Mouse (Mus musculus) intestine, embryonic 16.5 days (tissue): ENCODE measurements at regions not wholly inside any gene's neighbourhood (a gene's known extent, or its start where the extent isn't known, plus 50 kb on each side); places are given as distances from the start of the nearest gene placed in this dataset.

ENCODE experiments used
- ATAC-seq: fragments of 200-750 bp; cut with Nextera tagmentation; 2 replicates; pipeline ENCODE4 v1.8.0; 2017; ENCODE audit warnings: moderate TSS enrichment, moderate library complexity
- H3K27ac ChIP-seq: fragments of 300-500 bp; sonication (generic); 2 replicates; pipeline ENCODE4 v1.5.1; 2014; ENCODE audit warnings: mild to moderate bottlenecking, low read length
- H3K27me3 ChIP-seq: fragments of 300-500 bp; sonication (generic); replicated peaks from 2 replicates; pipeline ENCODE4 v1.6.1; 2014; ENCODE audit warnings: low read length, control low read depth, mixed read lengths; ENCODE audit not compliant: control insufficient read depth, insufficient read depth
- H3K36me3 ChIP-seq: fragments of 300-500 bp; sonication (generic); 2 replicates; pipeline ENCODE4 v1.6.1; 2014; ENCODE audit warnings: low read length, control low read depth; ENCODE audit not compliant: control insufficient read depth, insufficient read depth
- H3K4me1 ChIP-seq: fragments of 300-500 bp; sonication (generic); 2 replicates; pipeline ENCODE4 v1.6.1; 2014; ENCODE audit warnings: low read length, control low read depth, mixed read lengths; ENCODE audit not compliant: control insufficient read depth, insufficient read depth
- H3K4me2 ChIP-seq: fragments of 300-500 bp; sonication (generic); 2 replicates; pipeline ENCODE4 v1.6.1; 2014; ENCODE audit warnings: low read depth, low read length, control low read depth
- H3K4me3 ChIP-seq: fragments of 300-500 bp; sonication (generic); 2 replicates; pipeline ENCODE4 v1.5.1; 2014; ENCODE audit warnings: mild to moderate bottlenecking, low read length
- H3K9ac ChIP-seq: fragments of 300-500 bp; sonication (generic); 2 replicates; pipeline ENCODE4 v1.6.1; 2014; ENCODE audit warnings: low read depth, low read length
- H3K9me3 ChIP-seq: fragments of 300-500 bp; sonication (generic); 2 replicates; pipeline ENCODE4 v1.6.1; 2016; ENCODE audit warnings: low read length, control low read depth; ENCODE audit not compliant: control insufficient read depth
- WGBS: fragments of 180-500 bp; shearing (Covaris S2); extraction: QIAGEN DNeasy Blood & Tissue Kit; methylation state at CpG from one replicate; pipeline ENCODE4 v1.1.7; 2014; 5-methylcytosine and 5-hydroxymethylcytosine counted together

DNA sequence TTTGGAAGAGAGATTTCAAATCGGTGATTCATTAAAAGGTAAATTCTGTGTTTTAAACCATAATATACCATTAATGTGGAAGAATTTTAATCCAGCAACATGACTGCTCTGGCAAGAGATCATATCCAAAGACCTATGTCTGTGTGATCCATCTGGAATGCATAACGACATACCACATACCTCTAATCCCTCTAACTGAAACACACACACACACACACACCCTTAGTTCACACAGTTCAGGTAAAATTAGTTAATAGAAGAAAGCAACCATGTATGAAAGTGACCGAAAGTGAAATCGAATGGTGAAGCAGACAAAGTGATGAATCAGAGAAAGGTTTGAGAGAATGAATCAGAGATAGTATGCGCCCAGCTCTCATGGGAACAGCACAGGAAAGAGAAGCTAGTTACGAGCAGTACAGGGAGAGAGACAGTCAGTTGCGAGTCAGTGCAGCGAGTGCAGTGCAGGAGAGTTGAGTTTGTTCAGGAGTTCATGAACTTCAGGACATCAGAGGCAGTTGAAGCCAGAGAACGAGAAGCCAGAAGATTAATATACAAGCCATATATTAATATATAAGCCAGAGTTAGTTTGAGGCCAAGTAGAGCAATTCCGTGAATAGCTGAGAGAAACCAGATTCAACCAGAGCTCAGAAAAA is 213.0 kb upstream of the Celf2 start:
- no peaks in the 10 kb centered on the region for H3K9me3 ChIP-seq
- no peak overlapping the region for H3K4me2 ChIP-seq
- 65% methylated on average over 10 of the region's 10 CpGs for WGBS
- no peaks in the 10 kb centered on the region for H3K27me3 ChIP-seq
- no peak overlapping the region for H3K4me3 ChIP-seq
- H3K4me1 ChIP-seq = no peaks in the 10 kb centered on the region; the same call in 1 of the 2 replicates
- H3K27ac ChIP-seq = peak overlapping the region; percentile 28; the same call in 1 of the 2 replicates
- H3K36me3 ChIP-seq = no peaks in the 10 kb centered on the region
- no peak overlapping the region for H3K9ac ChIP-seq
- no peak for ATAC-seq

DNA sequence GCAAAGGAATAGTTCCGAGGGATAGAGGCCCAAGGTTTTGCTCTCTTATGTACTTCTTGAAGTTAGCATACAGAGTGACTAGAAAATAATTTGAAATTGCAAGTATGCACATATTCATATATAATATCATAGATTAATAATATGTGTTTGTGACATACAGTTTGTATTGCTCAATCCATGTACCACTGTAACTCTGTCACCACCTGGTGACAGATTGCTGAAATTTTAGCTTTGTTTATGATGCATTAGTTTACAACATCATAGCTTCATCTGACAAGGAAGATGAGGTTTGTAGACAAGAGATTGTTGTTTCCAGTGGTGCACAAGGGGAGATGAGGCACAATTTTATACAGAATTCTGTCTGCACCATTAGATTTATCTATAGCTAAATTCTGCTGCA is 201.7 kb upstream of the Celf2 start:
- H3K27me3 ChIP-seq = no peaks in the 10 kb centered on the region
- WGBS = 91% methylated on average over 1 of the region's 1 CpGs
- H3K36me3 ChIP-seq = no peaks in the 10 kb centered on the region
- H3K9ac ChIP-seq = no peak overlapping the region
- no peaks in the 10 kb centered on the region for H3K4me1 ChIP-seq
- no peak for ATAC-seq
- H3K4me3 ChIP-seq = no peak overlapping the region
- no peak overlapping the region for H3K27ac ChIP-seq
- no peaks in the 10 kb centered on the region for H3K9me3 ChIP-seq
- no peak overlapping the region for H3K4me2 ChIP-seq

DNA sequence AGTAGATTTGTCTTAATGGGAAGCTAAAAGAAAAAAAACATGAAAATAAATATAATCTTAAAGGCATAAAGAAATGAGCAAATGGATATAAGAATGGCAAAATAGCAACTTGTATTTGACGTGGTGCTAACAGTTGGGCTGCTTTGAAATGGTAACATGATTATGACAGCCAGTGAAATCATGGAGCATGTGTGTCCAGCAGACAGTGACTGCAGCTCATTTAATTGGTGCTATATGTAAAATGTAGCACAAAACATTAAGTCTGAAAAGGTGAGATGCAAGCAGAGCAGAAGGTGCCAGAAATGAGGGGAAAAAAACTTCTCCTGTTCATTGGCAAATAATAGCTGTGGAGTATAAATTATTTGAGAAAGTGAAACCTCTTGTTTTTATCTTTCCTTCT is 201.1 kb upstream of the Celf2 start:
- Histone ChIP-seq H3K27ac (no peak overlapping the region), H3K4me3 (no peak overlapping the region), H3K27me3 (no peaks in the 10 kb centered on the region), H3K36me3 (no peaks in the 10 kb centered on the region), H3K9ac (no peak overlapping the region), H3K4me2 (no peak overlapping the region), H3K4me1 (no peaks in the 10 kb centered on the region), H3K9me3 (no peaks in the 10 kb centered on the region)
- 74% methylated on average over 1 of the region's 1 CpGs for WGBS
- ATAC-seq = no peak

DNA sequence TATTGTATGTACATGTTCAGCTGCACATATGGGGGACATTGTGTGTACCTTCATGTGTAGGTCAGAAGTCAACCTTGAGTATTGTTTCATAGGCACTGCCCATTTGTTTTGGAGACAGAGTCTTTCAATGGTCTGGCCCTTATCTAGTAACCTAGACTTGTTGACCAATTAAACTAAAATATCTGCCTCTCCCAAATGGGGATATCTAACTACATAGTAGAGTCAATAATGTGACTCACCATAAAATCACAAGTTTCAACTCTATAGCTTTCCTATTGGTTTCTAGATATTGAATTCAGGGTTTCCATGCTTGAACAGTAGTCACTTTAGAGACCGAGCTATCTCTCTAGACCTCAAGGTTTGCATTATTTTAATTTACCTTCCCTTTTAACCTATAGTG is 174.0 kb upstream of the Celf2 start:
- H3K4me1 ChIP-seq = no peaks in the 10 kb centered on the region
- no peak overlapping the region for H3K4me3 ChIP-seq
- H3K27me3 ChIP-seq = no peaks in the 10 kb centered on the region
- 93% methylated on average over 1 of the region's 1 CpGs for WGBS
- H3K27ac ChIP-seq = no peak overlapping the region
- no peaks in the 10 kb centered on the region for H3K36me3 ChIP-seq
- no peak for ATAC-seq
- H3K4me2 ChIP-seq = no peak overlapping the region
- no peaks in the 10 kb centered on the region for H3K9me3 ChIP-seq
- H3K9ac ChIP-seq = no peak overlapping the region

DNA sequence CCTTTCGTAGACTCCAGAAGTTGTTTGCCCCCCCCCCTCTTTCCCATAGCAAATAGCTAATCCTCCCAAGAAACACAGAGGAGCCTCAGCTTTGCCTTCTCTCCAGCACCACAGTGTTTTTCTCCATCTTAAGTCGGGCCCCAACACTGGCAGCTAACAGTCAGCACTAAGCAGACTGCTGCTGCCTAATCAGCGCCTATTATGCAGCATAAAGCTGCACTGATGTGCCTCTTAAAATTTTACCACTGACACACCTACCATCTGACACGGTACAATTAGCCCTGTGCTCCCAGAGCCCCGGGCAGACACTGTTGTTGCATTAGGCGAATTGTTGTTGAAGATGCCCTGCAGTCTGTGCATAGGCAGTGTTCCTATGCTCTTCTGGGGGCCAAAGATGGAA is 131.5 kb upstream of the Celf2 start:
- no peak overlapping the region for H3K9ac ChIP-seq
- WGBS = 73% methylated on average over 6 of the region's 6 CpGs
- H3K4me1 ChIP-seq = no peaks in the 10 kb centered on the region
- no peak overlapping the region for H3K4me2 ChIP-seq
- ATAC-seq = no peak
- no peak overlapping the region for H3K4me3 ChIP-seq
- H3K9me3 ChIP-seq = no peaks in the 10 kb centered on the region
- no peaks in the 10 kb centered on the region for H3K27me3 ChIP-seq
- H3K27ac ChIP-seq = no peak overlapping the region
- no peaks in the 10 kb centered on the region for H3K36me3 ChIP-seq

DNA sequence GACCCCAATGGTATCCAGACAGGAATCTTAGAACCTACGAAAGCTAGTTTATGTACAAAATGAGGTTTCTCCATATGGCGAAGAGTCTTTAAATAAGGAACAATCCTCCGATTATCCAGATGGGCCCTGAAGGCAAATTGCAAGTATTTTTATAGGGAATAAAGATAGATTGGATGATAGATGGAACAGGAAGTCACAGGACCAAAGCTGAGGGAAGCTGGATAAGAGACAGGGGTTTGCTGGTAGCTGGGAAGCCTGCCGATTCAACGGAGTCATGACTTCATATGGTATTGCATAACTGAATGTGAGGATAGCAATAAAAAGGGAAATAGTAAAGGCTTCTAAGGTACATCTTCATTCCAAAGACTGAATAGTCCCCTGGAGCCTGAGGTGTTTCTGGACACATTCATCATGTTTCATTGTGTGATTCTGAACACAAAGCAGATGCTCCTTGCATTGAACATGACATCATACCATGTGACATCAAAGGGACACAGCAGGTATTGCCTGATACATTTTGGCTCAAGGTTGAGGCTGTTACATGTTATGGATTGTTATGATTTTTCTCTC is 113.4 kb upstream of the Celf2 start:
- H3K27ac ChIP-seq = no peak overlapping the region
- H3K4me2 ChIP-seq = no peak overlapping the region
- no peak for ATAC-seq
- no peak overlapping the region for H3K4me3 ChIP-seq
- H3K9ac ChIP-seq = no peak overlapping the region
- no peaks in the 10 kb centered on the region for H3K9me3 ChIP-seq
- H3K27me3 ChIP-seq = no peaks in the 10 kb centered on the region
- no peaks in the 10 kb centered on the region for H3K36me3 ChIP-seq
- no peaks in the 10 kb centered on the region for H3K4me1 ChIP-seq
- 87% methylated on average over 5 of the region's 5 CpGs for WGBS

DNA sequence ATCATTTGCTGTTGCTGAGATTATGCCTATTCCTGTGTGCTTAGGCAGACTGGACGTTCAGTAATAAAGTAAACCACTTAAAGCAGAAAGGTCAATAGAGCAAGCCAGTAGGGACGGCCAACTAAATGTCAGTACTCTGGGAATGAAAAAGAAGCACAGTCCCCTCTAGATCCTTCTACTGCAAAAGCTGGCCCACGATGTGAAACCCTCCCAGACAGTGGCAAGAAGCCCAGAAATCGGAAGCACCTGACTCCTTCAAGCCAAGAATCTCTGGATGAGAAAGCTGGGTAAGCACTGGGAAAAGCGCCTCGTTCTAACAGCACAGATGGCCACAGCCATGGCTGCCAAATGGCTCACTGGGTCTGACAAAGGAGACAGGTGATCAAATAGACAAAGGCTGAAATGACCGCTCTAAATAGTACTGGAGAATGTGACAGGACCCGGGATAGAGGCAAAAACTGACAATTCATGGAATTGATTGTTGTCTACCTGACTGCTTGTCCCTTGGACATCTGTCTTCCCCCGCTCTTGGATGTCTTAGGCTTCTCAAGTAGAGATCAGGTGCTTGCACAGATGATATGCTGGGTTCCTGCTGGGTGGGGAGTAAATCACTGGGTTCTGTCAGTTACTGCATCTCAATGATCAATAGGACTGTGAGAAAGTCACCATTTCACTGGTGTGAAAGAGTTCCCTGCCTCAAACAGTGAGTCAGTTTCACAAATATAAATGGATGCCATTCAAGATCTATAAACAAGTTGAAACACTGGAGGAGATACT is 110.7 kb upstream of the Celf2 start:
- H3K27ac ChIP-seq = 0 out of 2 replicates have a peak overlapping the region, but pooled peaks have one; percentile 14
- no peaks in the 10 kb centered on the region for H3K9me3 ChIP-seq
- 52% methylated on average over 9 of the region's 9 CpGs for WGBS
- no peak overlapping the region for H3K9ac ChIP-seq
- no peaks in the 10 kb centered on the region for H3K27me3 ChIP-seq
- no peak overlapping the region for H3K4me2 ChIP-seq
- no peak overlapping the region for H3K4me3 ChIP-seq
- peak; percentile 58 for ATAC-seq
- no peaks in the 10 kb centered on the region for H3K4me1 ChIP-seq
- H3K36me3 ChIP-seq = no peaks in the 10 kb centered on the region

DNA sequence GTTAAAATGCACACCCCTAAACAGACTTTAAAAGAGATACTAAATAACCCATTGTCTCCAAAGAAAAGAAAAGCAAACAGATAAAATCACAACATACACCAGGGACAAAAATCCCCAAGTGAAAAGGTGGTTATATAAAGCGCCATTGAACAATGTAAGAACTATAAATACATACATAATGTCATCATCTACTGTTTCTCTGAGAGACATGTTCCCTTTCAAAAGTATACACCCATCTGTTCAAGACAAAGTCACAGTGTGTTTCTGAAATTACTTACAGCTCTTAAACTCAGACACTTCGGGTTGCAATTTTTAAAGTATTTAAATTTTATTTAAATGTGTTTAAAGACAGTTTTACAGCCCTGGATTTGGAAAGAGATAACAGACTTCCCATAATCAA is 68.8 kb upstream of the Celf2 start:
- Histone ChIP-seq H3K9me3 (no peaks in the 10 kb centered on the region), H3K9ac (no peak overlapping the region), H3K36me3 (no peaks in the 10 kb centered on the region), H3K4me3 (no peak overlapping the region), H3K4me1 (no peaks in the 10 kb centered on the region), H3K27me3 (no peaks in the 10 kb centered on the region), H3K27ac (no peak overlapping the region), H3K4me2 (no peak overlapping the region)
- 86% methylated on average over 2 of the region's 2 CpGs for WGBS
- ATAC-seq = no peak
